Mouse (Mus musculus) frontal cortex, postnatal 25 days (tissue): ENCODE measurements around the gene Lrtm1.

Experiments used
- DNase-seq, 2 experiments: peaks; one replicate each; pipeline ENCODE4 v3.0.0; 2022; ENCODE audit warnings: low spot score in 2 of 2

Gene Lrtm1

GRCm38 (mm10) chr14:29031858-29032395 is 13.9 kb downstream of the Lrtm1 start:
- no peak for DNase-seq

DNA sequence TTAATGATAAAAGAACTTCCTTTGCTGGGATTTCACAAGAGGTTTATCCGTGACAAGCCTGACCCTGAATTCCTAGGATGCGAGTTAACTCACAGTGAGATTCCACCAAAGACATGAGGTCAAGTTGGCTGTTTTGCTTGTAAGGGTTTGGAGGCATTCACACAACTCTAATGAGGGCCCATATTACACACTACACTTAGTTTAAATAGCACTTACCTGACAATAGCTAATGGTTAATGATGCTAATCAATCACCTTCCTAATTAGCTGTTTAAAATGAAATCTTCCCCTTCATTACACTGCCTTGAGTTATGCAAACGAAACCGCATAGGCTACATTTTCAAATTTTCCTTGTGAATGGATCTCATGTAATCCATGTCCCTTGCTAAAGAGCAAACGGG is 20.2 kb downstream of the Lrtm1 start:
- no peak for DNase-seq

GRCm38 (mm10) chr14:29040606-29041364 is 22.8 kb downstream of the Lrtm1 start:
- no peak for DNase-seq

DNA sequence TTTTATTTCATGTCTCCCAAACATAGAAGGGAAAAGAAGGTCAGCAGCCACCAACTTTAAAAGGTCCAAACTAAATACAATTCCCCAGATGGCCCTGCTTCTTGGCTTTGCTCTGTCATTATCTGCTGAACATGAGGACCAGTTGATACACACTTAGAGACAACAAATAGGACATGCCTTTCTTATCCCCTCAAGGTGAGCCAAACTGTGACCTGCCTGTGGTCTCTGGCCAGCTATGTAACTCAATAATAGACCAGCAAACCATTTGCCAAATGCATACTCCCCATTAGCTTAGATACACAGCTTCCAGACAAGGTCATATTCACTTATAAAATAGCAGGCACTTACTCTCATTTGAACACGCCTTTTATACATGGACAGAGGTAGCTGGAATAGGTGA is 23.5 kb downstream of the Lrtm1 start:
- no peak for DNase-seq

GRCm38 (mm10) chr14:29042355-29042754 is 24.3 kb downstream of the Lrtm1 start:
- no peak for DNase-seq

DNA sequence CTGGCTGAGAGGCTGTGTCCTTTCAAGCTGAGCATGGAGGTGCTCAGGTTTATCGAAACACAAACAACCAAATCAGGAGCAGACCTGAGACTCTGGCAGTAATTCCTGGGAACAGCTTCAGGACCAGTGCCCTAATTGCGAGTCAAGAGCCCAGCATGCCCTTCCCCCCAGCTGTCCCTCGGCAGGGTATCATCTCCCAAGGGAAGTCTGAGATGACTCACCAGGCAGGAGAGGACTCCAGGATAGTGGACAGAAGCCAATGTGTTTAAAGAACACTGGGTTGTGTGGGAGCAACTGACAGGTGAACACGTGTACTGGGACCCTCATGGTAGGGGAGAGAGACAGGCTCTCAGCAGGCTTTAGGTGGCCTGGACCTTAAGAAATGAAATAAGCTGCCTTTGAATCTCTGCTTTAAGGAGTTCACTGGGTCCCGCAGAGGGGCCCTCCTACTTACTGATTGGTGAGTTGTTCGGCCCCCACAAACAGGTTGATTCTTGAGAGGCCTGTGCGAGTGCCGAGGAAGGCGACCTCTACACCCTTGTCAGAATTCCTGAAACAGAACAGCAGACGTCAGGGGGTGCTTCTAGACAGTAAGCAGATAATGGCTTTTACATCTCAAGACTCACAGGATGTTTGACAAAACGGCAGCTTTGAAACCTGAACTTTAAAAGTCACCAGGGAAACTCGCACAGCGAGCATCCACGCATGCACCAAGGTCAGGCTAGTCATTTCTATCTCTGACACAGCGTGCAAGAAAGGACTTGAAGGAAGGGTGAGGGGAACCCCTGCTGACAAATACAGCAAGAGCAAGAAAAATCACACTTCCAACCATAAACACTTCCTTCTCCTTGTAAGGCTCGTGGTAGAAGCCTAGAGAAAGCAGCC is 34.2 kb downstream of the Lrtm1 start:
- no peak for DNase-seq

DNA sequence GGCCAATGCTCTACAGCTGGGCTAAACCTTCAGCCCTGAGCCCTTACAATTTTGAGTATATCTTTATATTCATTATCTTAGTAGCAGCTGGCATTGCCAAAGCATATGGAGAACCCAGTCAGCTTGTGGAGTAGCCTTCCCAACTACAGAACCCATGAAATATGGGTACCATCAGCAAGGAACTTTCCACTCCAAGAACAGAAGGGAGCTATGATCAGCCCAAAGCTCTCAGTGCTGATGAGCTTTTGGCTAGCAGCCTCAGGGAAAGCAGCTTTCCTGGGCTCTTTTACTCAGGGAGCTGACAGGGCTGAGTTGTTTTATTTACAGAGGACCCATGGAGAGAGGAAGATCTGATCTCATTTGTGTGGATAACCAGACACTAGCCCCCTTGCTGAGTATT is 42.7 kb downstream of the Lrtm1 start:
- DNase-seq, result no peak

GRCm38 (mm10) chr14:29061491-29061890 is 43.5 kb downstream of the Lrtm1 start:
- DNase-seq, result no peak

DNA sequence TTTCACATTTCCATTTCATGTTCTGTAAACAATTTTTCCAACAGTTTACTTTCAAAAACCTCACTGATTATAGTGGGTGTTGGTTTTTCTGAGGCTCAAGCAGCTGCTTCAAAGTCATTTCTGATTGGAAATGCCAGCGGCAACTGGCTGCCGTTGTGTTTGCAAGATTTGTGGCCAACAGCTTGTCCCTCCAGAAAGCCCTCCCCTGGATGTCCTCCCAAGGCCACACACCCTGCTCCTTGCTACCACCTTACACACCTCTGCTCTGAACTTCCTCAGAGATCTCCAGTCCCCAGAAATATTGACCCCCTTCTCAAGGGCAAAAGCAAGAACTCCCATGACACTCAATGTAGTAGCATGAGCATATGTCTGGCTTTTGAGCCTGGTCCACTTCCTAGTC is 44.7 kb downstream of the Lrtm1 start:
- DNase-seq, result no peak

DNA sequence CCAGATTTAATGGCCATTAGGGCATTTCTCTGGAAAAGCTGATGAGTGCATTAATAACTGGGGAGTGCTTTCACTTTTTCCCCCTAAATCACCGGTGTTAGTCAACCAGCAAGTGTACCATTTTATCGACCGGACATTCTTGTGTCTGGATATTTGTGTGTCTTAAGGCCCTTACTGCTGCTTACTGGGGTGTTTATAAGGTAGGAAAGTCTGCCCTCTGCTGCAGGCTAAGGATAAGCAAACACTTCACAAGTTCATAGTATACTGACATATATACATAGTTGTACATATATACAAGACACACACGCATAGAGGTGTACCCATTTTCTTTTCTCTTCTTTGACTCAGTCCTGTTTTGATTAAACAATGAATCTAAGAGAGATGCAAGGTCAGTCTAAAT is 55.7 kb downstream of the Lrtm1 start:
- no peak for DNase-seq

DNA sequence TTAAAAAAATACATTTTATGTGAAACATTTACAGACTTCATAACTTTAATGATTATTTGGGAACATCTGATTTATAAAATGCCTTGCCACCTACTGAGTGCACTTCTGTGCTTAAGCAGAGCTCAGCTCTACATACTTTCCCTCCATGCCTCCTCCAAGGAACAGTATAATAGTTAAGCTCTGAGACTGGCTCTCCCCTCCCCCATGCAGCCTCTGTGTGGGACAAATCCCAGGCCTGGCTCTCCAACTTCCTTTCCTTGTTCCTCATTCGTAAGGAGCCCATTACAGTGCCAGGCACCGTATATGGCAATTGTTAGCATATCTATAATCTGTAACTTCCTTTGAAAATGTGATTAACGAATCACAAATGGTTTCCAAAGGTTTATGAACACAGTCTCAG is 59.4 kb downstream of the Lrtm1 start:
- no peak for DNase-seq

DNA sequence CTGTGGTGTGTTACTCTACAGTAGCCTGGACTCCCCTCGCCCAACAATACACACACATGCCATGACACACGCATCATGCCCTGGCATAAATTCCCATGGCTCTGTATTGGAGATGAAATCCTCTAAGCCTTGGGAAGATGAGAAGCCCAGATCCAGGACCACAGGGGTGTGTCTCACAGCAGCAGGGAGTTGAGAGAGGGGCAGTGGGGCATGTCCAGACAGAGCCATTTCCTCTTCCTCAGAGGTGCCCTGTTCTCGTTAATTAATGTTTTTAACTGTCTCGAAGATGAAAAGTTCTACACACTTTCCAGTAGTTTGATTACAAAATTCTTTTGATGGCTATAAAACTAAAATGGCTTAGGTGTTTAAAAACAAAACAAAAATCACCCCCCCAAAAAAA is 62.2 kb downstream of the Lrtm1 start:
- no peak for DNase-seq

GRCm38 (mm10) chr14:29080630-29081029 is 62.6 kb downstream of the Lrtm1 start:
- no peak for DNase-seq

DNA sequence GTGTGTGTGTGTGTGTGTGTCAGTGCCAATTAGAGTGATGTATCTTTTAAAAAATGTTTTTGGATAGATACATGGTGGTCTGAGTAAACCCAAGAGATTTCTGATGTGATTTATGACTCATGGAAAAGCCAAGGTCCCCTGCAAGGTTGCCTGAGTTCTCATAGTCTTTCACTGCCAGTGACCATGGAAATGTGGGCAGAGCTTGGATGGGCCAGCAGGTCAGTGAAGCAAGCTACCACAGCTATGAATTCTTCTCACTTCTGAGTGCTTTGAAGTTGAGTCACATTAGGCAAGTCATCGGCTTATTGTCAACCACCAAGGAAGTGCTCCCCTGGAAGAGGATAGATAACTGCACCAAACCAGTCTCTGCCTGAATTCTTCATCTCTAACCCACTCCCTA is 64.2 kb downstream of the Lrtm1 start:
- DNase-seq, result no peak
